Mouse (Mus musculus) intestine, embryonic 16.5 days (tissue): ENCODE measurements around the gene Proca1. TPM values are rescaled to one million over a fixed set of nuclear protein-coding genes. Genes with fewer than 3 reads are reported as not detected.
A peak's percentile ranks its signal among the peaks of the same experiment; 100 is the strongest.

ENCODE experiments used
- ATAC-seq: fragments of 200-750 bp; cut with Nextera tagmentation; 2 replicates; pipeline ENCODE4 v1.8.0; 2017; ENCODE audit warnings: moderate TSS enrichment, moderate library complexity
- H3K27ac ChIP-seq: fragments of 300-500 bp; sonication (generic); 2 replicates; pipeline ENCODE4 v1.5.1; 2014; ENCODE audit warnings: mild to moderate bottlenecking, low read length
- H3K27me3 ChIP-seq: fragments of 300-500 bp; sonication (generic); replicated peaks from 2 replicates; pipeline ENCODE4 v1.6.1; 2014; ENCODE audit warnings: low read length, control low read depth, mixed read lengths; ENCODE audit not compliant: control insufficient read depth, insufficient read depth
- H3K36me3 ChIP-seq: fragments of 300-500 bp; sonication (generic); 2 replicates; pipeline ENCODE4 v1.6.1; 2014; ENCODE audit warnings: low read length, control low read depth; ENCODE audit not compliant: control insufficient read depth, insufficient read depth
- H3K4me1 ChIP-seq: fragments of 300-500 bp; sonication (generic); 2 replicates; pipeline ENCODE4 v1.6.1; 2014; ENCODE audit warnings: low read length, control low read depth, mixed read lengths; ENCODE audit not compliant: control insufficient read depth, insufficient read depth
- H3K4me2 ChIP-seq: fragments of 300-500 bp; sonication (generic); 2 replicates; pipeline ENCODE4 v1.6.1; 2014; ENCODE audit warnings: low read depth, low read length, control low read depth
- H3K4me3 ChIP-seq: fragments of 300-500 bp; sonication (generic); 2 replicates; pipeline ENCODE4 v1.5.1; 2014; ENCODE audit warnings: mild to moderate bottlenecking, low read length
- H3K9ac ChIP-seq: fragments of 300-500 bp; sonication (generic); 2 replicates; pipeline ENCODE4 v1.6.1; 2014; ENCODE audit warnings: low read depth, low read length
- H3K9me3 ChIP-seq: fragments of 300-500 bp; sonication (generic); 2 replicates; pipeline ENCODE4 v1.6.1; 2016; ENCODE audit warnings: low read length, control low read depth; ENCODE audit not compliant: control insufficient read depth
- WGBS: fragments of 180-500 bp; shearing (Covaris S2); extraction: QIAGEN DNeasy Blood & Tissue Kit; methylation state at CpG from one replicate; pipeline ENCODE4 v1.1.7; 2014; 5-methylcytosine and 5-hydroxymethylcytosine counted together
- polyA plus RNA-seq: library from polyadenylated mRNA; unstranded; fragments of >200 nt; fragmentation: Nextera tagmentation; extraction: Ambion mirVana; gene quantifications from 2 replicates; pipeline ENCODE4 v1.2.1, GENCODE M21; 2015

Gene Proca1
- polyA plus RNA-seq: 1.8 and 2.3 TPM in 2 replicates

DNA sequence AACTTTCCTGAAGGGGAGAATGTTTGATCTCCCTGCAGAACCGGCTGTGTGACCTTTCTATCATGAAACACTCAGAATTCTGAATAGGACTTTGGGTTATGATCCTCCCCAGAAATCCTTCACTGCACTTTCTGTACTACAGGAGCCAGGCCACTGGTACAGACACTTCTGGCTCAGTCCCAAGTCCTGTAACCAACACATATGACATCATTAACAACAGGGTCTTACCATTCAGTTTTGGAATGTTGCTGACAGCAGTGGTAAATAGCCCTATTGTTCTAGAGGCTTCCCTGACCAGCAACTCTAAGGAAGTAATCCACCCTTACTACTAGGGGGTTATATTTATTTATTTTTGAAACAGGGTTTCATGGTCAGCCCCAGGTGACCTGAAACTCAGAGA is at the start of gene Proca1:
Gene Proca1 (plus strand): TSS at position 280 of the 400 bp plus-strand sequence.
- peak within 1 kb of the TSS; percentile 57 for H3K4me3 ChIP-seq
- H3K4me2 ChIP-seq: peak within 1 kb of the TSS; percentile 67; the same call in 1 of the 2 replicates
- no peaks in the 10 kb centered on the region for H3K9me3 ChIP-seq
- no peaks in the 10 kb centered on the region for H3K27me3 ChIP-seq
- H3K4me1 ChIP-seq: peaks cover 21% of the 10 kb centered on the region
- WGBS: 71% methylated on average over 1 of the region's 1 CpGs
- no peak within 1 kb of the TSS for H3K27ac ChIP-seq
- no peak for ATAC-seq
- H3K9ac ChIP-seq: peak within 1 kb of the TSS; percentile 58; the same call in 1 of the 2 replicates
- 0 out of 2 replicates have a peak, but pooled peaks cover 7% of the 10 kb centered on the region for H3K36me3 ChIP-seq

DNA sequence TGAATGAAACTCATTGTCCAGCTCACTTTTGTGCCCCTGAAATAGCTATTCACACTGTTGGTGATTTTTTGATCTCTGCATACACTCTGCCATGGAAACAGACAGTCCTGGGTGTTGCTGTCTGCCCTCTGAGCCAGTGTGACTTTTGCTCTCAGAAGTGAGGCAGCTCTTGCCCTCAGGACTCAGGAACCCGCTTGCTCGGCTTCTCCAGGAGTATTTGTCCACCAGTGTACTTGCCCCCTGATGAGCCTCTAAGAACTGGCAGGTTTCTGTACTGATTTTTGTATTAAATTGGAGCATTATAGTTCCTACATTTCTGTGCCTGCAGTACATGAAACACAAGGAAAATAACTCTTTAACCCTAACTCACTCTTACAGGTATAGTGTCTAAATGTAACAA is 49.7 kb upstream of the Proca1 start:
- Histone ChIP-seq H3K27me3 (no peaks in the 10 kb centered on the region), H3K36me3 (no peaks in the 10 kb centered on the region), H3K27ac (no peak overlapping the region), H3K9ac (no peak overlapping the region), H3K9me3 (no peaks in the 10 kb centered on the region), H3K4me3 (no peak overlapping the region), H3K4me1 (no peaks in the 10 kb centered on the region), H3K4me2 (no peak overlapping the region)
- WGBS: 80% methylated on average over 2 of the region's 2 CpGs
- ATAC-seq: no peak

DNA sequence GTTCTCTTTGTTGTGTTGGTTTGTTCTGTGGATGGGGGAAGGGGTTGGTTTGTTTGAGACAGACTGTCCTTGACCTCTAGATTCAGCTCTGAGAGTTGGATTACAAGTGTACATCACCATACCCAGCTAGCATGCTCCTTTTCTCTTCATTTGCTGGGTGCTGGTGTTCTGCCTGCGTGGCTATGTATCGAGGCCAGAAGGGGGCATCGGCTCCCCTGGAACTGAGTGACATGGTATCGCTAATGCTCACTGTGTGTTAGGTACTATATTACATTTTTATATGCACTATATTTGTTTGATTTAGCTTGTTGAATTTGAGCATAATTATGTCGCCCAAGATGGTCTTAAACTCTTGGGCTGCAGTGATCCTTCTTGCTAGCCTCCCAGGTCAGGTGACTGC is 47.0 kb upstream of the Proca1 start:
- peaks cover 5% of the 10 kb centered on the region; the same call in 1 of the 2 replicates for H3K36me3 ChIP-seq
- no peak overlapping the region for H3K27ac ChIP-seq
- no peak for ATAC-seq
- H3K4me3 ChIP-seq: no peak overlapping the region
- no peaks in the 10 kb centered on the region for H3K27me3 ChIP-seq
- no peak overlapping the region for H3K4me2 ChIP-seq
- H3K4me1 ChIP-seq: no peaks in the 10 kb centered on the region
- H3K9me3 ChIP-seq: no peaks in the 10 kb centered on the region
- no peak overlapping the region for H3K9ac ChIP-seq
- WGBS: 86% methylated on average over 5 of the region's 5 CpGs

DNA sequence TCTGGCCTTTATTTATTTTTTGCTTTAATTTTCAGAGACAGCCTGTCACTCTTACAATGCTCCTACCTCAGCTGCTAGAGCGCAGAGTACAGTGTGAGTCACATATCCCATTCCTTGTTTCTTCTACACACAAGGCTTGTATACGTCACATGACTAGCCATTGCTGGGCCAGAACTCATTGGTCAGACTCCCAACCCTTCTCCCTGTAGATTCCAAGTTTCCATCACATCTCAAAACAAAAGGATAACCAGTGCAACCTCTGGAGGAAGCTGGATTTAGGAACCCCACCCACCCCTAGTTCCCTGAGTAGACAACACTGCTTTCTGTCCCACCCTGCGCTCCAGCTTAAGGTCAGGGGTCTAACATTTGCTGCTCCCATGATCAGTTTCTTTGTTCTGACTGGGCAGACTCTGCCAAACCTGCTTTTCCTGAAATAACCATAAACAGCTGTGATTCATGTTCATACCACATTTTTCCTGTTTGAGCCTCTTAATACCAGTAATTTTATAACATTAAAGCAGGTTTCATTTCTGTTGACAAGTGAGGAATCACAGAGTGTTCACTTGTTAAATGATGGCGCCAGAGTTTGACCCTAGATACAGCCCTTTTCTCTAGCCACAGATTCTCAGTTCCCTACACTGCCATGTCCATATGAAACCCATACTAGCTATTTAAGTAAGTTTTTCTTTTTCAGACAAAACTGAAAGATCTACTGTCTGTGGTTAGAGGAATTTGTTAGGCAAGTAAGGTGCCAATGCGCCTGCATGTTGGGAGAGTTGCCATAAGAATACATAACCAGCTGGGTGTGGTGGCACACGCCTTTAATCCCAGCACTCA is 46.3 kb upstream of the Proca1 start:
- Histone ChIP-seq H3K9me3 (no peaks in the 10 kb centered on the region), H3K4me1 (no peaks in the 10 kb centered on the region), H3K27ac (no peak overlapping the region), H3K27me3 (no peaks in the 10 kb centered on the region), H3K4me3 (no peak overlapping the region), H3K36me3 (peaks cover 5% of the 10 kb centered on the region; the same call in 1 of the 2 replicates), H3K4me2 (no peak overlapping the region), H3K9ac (no peak overlapping the region)
- ATAC-seq: no peak
- WGBS: 89% methylated on average over 6 of the region's 6 CpGs

DNA sequence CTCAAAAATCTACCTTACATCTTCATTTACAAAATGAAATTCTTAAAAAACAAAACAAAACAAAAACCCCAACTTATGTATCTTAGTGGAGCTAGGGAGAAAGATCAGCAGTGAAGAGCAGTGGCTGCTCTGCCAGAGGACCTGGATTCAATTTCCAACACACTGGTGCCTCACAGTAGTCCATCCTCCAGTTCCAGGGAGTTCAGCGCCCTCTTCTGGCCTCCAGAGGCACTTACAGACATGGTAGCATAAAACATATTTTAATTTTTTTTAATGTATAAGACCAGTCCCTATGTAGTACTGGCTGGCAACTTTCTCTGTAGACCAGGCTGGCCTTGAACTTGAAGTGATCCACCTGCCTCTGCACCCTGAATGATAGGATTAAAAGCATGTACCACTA is 42.0 kb upstream of the Proca1 start:
- Histone ChIP-seq H3K9me3 (no peaks in the 10 kb centered on the region), H3K27me3 (no peaks in the 10 kb centered on the region), H3K27ac (no peak overlapping the region), H3K4me1 (no peaks in the 10 kb centered on the region), H3K36me3 (peaks cover 12% of the 10 kb centered on the region; the same call in 1 of the 2 replicates), H3K9ac (no peak overlapping the region), H3K4me3 (no peak overlapping the region), H3K4me2 (no peak overlapping the region)
- no peak for ATAC-seq
- WGBS: 50% methylated on average over 1 of the region's 1 CpGs

DNA sequence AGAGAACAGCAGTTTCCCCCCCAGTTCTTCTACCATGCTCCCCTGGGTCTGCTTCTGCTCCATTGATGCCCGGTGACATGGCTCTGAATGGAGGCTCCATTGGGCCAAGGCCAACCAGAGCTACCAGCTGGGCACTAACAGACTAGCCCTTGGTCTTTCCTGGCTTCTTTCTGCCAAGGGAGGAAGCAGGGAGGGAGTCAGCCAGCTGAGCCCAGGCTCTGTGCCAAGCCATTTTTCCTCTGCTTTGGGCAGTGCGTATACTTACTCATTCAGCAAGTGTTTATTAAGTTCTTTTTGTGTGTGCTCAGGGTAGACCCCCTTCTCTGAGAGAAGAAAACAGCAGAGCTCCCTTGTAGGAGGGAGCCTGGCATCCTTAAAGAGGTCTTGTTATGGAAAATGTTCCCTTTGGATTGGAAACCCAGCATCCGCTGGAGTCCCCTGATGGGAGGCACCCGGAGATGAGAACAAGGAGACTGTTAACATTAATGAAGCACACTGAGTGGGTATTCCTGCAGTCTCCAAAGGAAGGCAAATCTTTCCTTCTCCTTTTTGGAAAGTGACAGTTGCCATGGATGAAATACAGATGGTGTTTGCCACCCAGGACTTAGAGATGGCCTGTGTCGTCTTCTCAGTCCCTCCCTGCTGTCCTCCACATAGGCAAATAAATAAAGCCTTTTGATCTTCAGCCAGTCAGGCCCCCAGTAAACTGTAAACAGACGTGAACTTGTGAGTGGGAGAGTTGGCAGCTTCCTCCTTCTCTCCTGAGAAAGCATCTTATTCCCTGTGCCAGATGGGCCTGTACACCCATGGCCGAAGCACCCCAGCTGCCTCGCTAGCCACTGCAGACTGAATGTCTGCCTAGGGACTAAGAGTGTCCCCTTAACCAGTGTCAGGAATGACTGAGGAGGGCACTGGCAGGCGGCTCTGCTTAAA is 40.6 kb upstream of the Proca1 start:
- ATAC-seq: no peak
- WGBS: 51% methylated on average over 9 of the region's 9 CpGs
- no peak overlapping the region for H3K4me2 ChIP-seq
- H3K9me3 ChIP-seq: no peaks in the 10 kb centered on the region
- H3K27me3 ChIP-seq: no peaks in the 10 kb centered on the region
- no peaks in the 10 kb centered on the region for H3K4me1 ChIP-seq
- H3K9ac ChIP-seq: no peak overlapping the region
- peaks cover 12% of the 10 kb centered on the region; the same call in 1 of the 2 replicates for H3K36me3 ChIP-seq
- peak overlapping the region; percentile 8; the same call in 1 of the 2 replicates for H3K27ac ChIP-seq
- H3K4me3 ChIP-seq: no peak overlapping the region

DNA sequence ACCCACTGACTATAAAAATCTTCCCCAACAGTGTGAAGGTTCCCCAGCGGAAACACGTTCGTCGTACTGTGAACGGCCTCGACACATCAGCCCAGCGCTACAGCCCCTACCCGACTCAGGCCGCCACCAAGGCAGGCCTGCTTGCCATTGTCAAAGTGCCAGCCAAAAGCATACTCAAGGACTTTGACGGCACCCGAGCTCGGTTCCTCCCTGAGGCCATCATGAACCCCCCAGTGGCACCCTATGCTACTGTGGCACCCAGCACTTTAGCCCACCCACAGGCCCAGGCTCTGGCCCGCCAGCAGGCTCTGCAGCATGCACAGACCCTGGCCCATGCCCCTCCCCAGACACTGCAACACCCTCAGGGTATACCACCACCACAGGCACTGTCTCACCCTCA is 39.4 kb upstream of the Proca1 start:
- Histone ChIP-seq H3K4me1 (no peaks in the 10 kb centered on the region), H3K4me2 (no peak overlapping the region), H3K36me3 (peaks cover 12% of the 10 kb centered on the region; the same call in 1 of the 2 replicates), H3K9ac (no peak overlapping the region), H3K9me3 (no peaks in the 10 kb centered on the region), H3K4me3 (no peak overlapping the region), H3K27me3 (no peaks in the 10 kb centered on the region), H3K27ac (no peak overlapping the region)
- WGBS: 82% methylated on average over 13 of the region's 13 CpGs
- no peak for ATAC-seq

DNA sequence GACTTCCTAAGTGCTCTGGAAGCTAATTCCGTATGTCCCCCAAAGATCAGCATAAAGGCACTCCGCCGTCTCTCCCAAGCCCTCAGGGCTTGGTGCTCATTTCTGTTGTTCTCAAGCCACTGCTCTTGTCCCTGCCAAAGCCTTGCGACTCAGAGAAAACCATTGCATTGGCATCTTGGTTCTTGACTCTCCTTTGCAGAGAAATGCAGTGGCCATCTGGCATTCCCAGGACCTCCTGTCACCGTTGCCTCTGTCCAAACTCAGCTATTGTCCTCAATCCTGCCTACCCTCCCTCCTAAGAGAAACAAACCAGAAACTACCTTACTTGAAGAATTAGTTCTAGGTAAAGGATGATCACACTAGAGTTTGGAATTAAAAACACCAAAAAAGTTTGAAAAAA is 37.5 kb upstream of the Proca1 start:
- Histone ChIP-seq H3K4me2 (no peak overlapping the region), H3K9me3 (no peaks in the 10 kb centered on the region), H3K27ac (no peak overlapping the region), H3K4me1 (peaks cover under 1% of the 10 kb centered on the region; the same call in 1 of the 2 replicates), H3K27me3 (no peaks in the 10 kb centered on the region), H3K4me3 (no peak overlapping the region), H3K9ac (no peak overlapping the region), H3K36me3 (peaks cover 16% of the 10 kb centered on the region; the same call in 1 of the 2 replicates)
- WGBS: 77% methylated on average over 5 of the region's 5 CpGs
- ATAC-seq: no peak

DNA sequence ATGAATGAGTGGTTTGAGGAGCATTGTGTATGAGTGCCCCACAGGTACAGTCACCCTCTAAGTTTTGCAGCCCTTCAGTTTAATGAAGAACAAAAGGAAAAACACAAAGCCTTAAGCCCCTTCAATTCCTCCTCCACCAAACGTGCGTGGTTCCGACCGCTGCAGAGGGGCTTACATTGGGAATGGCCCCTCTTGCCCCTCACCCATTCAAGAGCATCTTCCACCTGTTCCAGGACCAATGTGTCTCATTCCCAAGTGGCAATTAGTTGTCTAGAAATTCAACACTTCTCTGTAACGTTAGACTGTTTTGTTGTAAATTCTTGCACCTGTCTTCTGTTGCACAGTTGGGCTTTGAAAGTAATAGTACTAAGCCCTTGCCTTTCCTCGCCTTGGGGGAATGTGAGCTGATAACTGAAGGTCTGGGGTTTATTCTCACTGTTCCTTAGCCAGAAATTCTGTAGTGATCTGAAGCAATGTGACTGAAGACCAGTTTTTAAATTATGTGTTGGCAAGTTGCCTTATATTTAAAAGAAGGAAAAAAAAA is 37.0 kb upstream of the Proca1 start:
- Histone ChIP-seq H3K4me3 (no peak overlapping the region), H3K27ac (no peak overlapping the region), H3K4me2 (no peak overlapping the region), H3K4me1 (peaks cover 6% of the 10 kb centered on the region; the same call in 1 of the 2 replicates), H3K9me3 (no peaks in the 10 kb centered on the region), H3K36me3 (peaks cover 20% of the 10 kb centered on the region), H3K9ac (no peak overlapping the region), H3K27me3 (no peaks in the 10 kb centered on the region)
- WGBS: 72% methylated on average over 6 of the region's 6 CpGs
- ATAC-seq: no peak
